Mouse (Mus musculus): ENCODE measurements at regions not wholly inside any gene's neighbourhood (a gene's known extent, or its start where the extent isn't known, plus 50 kb on each side); places are given as distances from the start of the nearest gene placed in this dataset.
A peak's percentile ranks its signal among the peaks of the same experiment; 100 is the strongest.

GRCm38 (mm10) chr5:111836668-111837234, 103.0 kb downstream of the Gm26897 start:
- Histone ChIP-seq H3K9ac (ENCODE audit: low read length) (no peak overlapping the region), H3K4me1 (replicated peaks; ENCODE audit: control insufficient read depth, insufficient read depth) (no peaks in the 10 kb centered on the region), H3K36me3 (ENCODE audit: control insufficient read depth, insufficient read depth, low read length) (no peaks in the 10 kb centered on the region), H3K27ac (replicated peaks) (no peak overlapping the region), H3K4me3 (ENCODE audit: low read depth, low read length) (no peak overlapping the region), H3K4me2 (replicated peaks; ENCODE audit: low read depth) (no peak overlapping the region), H3K27me3 (ENCODE audit: control insufficient read depth, insufficient read depth, low read length) (no peaks in the 10 kb centered on the region), H3K9me3 (ENCODE audit: control insufficient read depth, low read length) (no peaks in the 10 kb centered on the region)
- WGBS = 51% methylated on average over 14 of the region's 14 CpGs
- DNase-seq (ENCODE audit: low spot score) (no peak), ATAC-seq (ENCODE audit: low FRiP score, low TSS enrichment) (no peak)
- no peak for TF ChIP-seq EP300 (optimal IDR thresholded peaks at IDR 0.05)
- TF ChIP-seq CTCF (IDR thresholded peaks at IDR 0.05; ENCODE audit: low read depth) = no peak

- no peak for DNase-seq (ENCODE audit: low spot score)
- ATAC-seq (ENCODE audit: low FRiP score, low TSS enrichment) = no peak
Observed at GRCm38 (mm10) chr5:111842461-111842860, 108.7 kb downstream of the Gm26897 start.

GRCm38 (mm10) chr5:111843622-111844239, 110.0 kb downstream of the Gm26897 start:
- Histone ChIP-seq H3K27me3 (ENCODE audit: control insufficient read depth, insufficient read depth, low read length) (no peaks in the 10 kb centered on the region), H3K9me3 (ENCODE audit: control insufficient read depth, low read length) (no peaks in the 10 kb centered on the region), H3K36me3 (ENCODE audit: control insufficient read depth, insufficient read depth, low read length) (no peaks in the 10 kb centered on the region), H3K9ac (ENCODE audit: low read length) (no peak overlapping the region), H3K4me3 (ENCODE audit: low read depth, low read length) (no peak overlapping the region), H3K4me1 (replicated peaks; ENCODE audit: control insufficient read depth, insufficient read depth) (no peaks in the 10 kb centered on the region), H3K27ac (replicated peaks) (no peak overlapping the region), H3K4me2 (replicated peaks; ENCODE audit: low read depth) (no peak overlapping the region)
- 39% methylated on average over 17 of the region's 17 CpGs for WGBS
- DNase-seq (ENCODE audit: low spot score) = no peak
- no peak for TF ChIP-seq EP300 (optimal IDR thresholded peaks at IDR 0.05)
- ATAC-seq (ENCODE audit: low FRiP score, low TSS enrichment) = no peak

More at GRCm38 (mm10) chr5:111842461-111842860, 108.7 kb downstream of the Gm26897 start:
- no peak overlapping the region for H3K4me3 ChIP-seq (ENCODE audit: low read depth, low read length)
- H3K36me3 ChIP-seq (ENCODE audit: control insufficient read depth, insufficient read depth, low read length) = no peaks in the 10 kb centered on the region
- no peak overlapping the region for H3K4me2 ChIP-seq (replicated peaks; ENCODE audit: low read depth)
- TF ChIP-seq CTCF (IDR thresholded peaks at IDR 0.05; ENCODE audit: low read depth) (no peak), EP300 (optimal IDR thresholded peaks at IDR 0.05) (no peak)
- 45% methylated on average over 17 of the region's 17 CpGs for WGBS
- H3K4me1 ChIP-seq (replicated peaks; ENCODE audit: control insufficient read depth, insufficient read depth) = no peaks in the 10 kb centered on the region
- H3K27ac ChIP-seq (replicated peaks) = no peak overlapping the region
- no peak overlapping the region for H3K9ac ChIP-seq (ENCODE audit: low read length)
- H3K9me3 ChIP-seq (ENCODE audit: control insufficient read depth, low read length) = no peaks in the 10 kb centered on the region
- no peaks in the 10 kb centered on the region for H3K27me3 ChIP-seq (ENCODE audit: control insufficient read depth, insufficient read depth, low read length)

GRCm38 (mm10) chr5:111844528-111844927, 110.8 kb downstream of the Gm26897 start:
- Histone ChIP-seq H3K9ac (ENCODE audit: low read length) (no peak overlapping the region), H3K4me1 (replicated peaks; ENCODE audit: control insufficient read depth, insufficient read depth) (no peaks in the 10 kb centered on the region), H3K9me3 (ENCODE audit: control insufficient read depth, low read length) (no peaks in the 10 kb centered on the region), H3K27ac (replicated peaks) (no peak overlapping the region), H3K4me2 (replicated peaks; ENCODE audit: low read depth) (no peak overlapping the region), H3K27me3 (ENCODE audit: control insufficient read depth, insufficient read depth, low read length) (no peaks in the 10 kb centered on the region), H3K36me3 (ENCODE audit: control insufficient read depth, insufficient read depth, low read length) (no peaks in the 10 kb centered on the region), H3K4me3 (ENCODE audit: low read depth, low read length) (no peak overlapping the region)
- DNase-seq (ENCODE audit: low spot score) (no peak), ATAC-seq (ENCODE audit: low FRiP score, low TSS enrichment) (no peak)
- TF ChIP-seq CTCF (IDR thresholded peaks at IDR 0.05; ENCODE audit: low read depth) (no peak), EP300 (optimal IDR thresholded peaks at IDR 0.05) (no peak)
- 46% methylated on average over 3 of the region's 3 CpGs for WGBS

- Histone ChIP-seq H3K27ac (replicated peaks) (no peak overlapping the region), H3K4me1 (replicated peaks; ENCODE audit: control insufficient read depth, insufficient read depth) (no peaks in the 10 kb centered on the region), H3K9me3 (ENCODE audit: control insufficient read depth, low read length) (no peaks in the 10 kb centered on the region), H3K4me3 (ENCODE audit: low read depth, low read length) (no peak overlapping the region), H3K4me2 (replicated peaks; ENCODE audit: low read depth) (no peak overlapping the region), H3K9ac (ENCODE audit: low read length) (no peak overlapping the region), H3K36me3 (ENCODE audit: control insufficient read depth, insufficient read depth, low read length) (no peaks in the 10 kb centered on the region), H3K27me3 (ENCODE audit: control insufficient read depth, insufficient read depth, low read length) (no peaks in the 10 kb centered on the region)
- ATAC-seq (ENCODE audit: low FRiP score, low TSS enrichment) (no peak), DNase-seq (ENCODE audit: low spot score) (no peak)
- TF ChIP-seq EP300 (optimal IDR thresholded peaks at IDR 0.05) = no peak
- peak; percentile 32 for TF ChIP-seq CTCF (IDR thresholded peaks at IDR 0.05; ENCODE audit: low read depth)
- 78% methylated on average over 9 of the region's 10 CpGs for WGBS
Observed at GRCm38 (mm10) chr5:111848917-111849316, 115.2 kb downstream of the Gm26897 start.

GRCm38 (mm10) chr5:111852682-111853081, 119.0 kb downstream of the Gm26897 start:
- H3K4me3 ChIP-seq (ENCODE audit: low read depth, low read length) = no peak overlapping the region
- no peaks in the 10 kb centered on the region for H3K27me3 ChIP-seq (ENCODE audit: control insufficient read depth, insufficient read depth, low read length)
- H3K4me2 ChIP-seq (replicated peaks; ENCODE audit: low read depth) = no peak overlapping the region
- no peaks in the 10 kb centered on the region for H3K36me3 ChIP-seq (ENCODE audit: control insufficient read depth, insufficient read depth, low read length)
- no peaks in the 10 kb centered on the region for H3K4me1 ChIP-seq (replicated peaks; ENCODE audit: control insufficient read depth, insufficient read depth)
- H3K27ac ChIP-seq (replicated peaks) = no peak overlapping the region
- H3K9ac ChIP-seq (ENCODE audit: low read length) = no peak overlapping the region
- TF ChIP-seq CTCF (IDR thresholded peaks at IDR 0.05; ENCODE audit: low read depth) = no peak
- no peak for TF ChIP-seq EP300 (optimal IDR thresholded peaks at IDR 0.05)
- 42% methylated on average over 6 of the region's 6 CpGs for whole genome bisulfite sequencing
- H3K9me3 ChIP-seq (ENCODE audit: control insufficient read depth, low read length) = no peaks in the 10 kb centered on the region
- no peak for ATAC-seq (ENCODE audit: low FRiP score, low TSS enrichment)
- DNase-seq (ENCODE audit: low spot score) = no peak

All from stomach, postnatal 0 days (tissue).